8 mouse cellular contexts compared by ENCODE assay signal in the genomic region with DNA sequence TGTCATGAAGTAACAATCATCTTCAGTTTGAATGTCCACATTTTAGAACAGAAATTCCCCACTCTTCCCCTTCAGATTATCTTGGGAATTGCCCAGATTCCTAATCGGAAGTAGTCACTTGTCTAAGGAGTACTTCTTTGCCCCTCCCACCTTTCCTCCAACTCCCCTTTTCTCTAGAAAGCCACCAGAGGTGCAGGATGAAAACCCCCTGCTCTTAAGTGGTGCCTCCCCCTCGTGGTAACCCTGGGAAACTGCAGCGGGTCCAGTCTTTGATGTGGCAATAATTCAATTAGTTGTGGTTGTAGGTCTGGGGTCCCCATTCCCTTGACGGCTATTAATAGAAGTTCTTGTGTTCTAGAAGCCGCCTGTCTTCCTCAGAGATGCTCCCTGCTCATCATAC.
A peak's percentile ranks its signal among the peaks of the same experiment; 100 is the strongest.
DNase-seq lines count a peak whose midpoint lies in the region; ATAC-seq lines count a peak whose summit lies in the region.

No protein-coding gene starts in this region.

- 34% methylated on average over 5 of the region's 5 CpGs for WGBS in limb, embryonic 11.5 days

- no peaks in the 10 kb centered on the region for H3K9me3 ChIP-seq in limb, embryonic 11.5 days (ENCODE audit: control insufficient read depth, low read length)

- H3K4me1 ChIP-seq in limb, embryonic 11.5 days (ENCODE audit: control insufficient read depth, insufficient read depth, low read length): no peaks in the 10 kb centered on the region

- no peak overlapping the region for H3K4me2 ChIP-seq in limb, embryonic 11.5 days (ENCODE audit: low read depth, severe bottlenecking)

- ATAC-seq in common myeloid progenitor, adult 5-6 weeks (replicated peaks; ENCODE audit: low read depth, poor library complexity, severe bottlenecking): peak; percentile 62
- no peak for ATAC-seq in limb, embryonic 11.5 days (ENCODE audit: insufficient number of reproducible peaks, low FRiP score, low TSS enrichment, low read depth)

- H3K9ac ChIP-seq in limb, embryonic 11.5 days (ENCODE audit: low read length): no peak overlapping the region

- DNase-seq in gastrocnemius, adult 18-20 months (ENCODE audit: low spot score): peak; percentile 40
- DNase-seq in gastrocnemius, postnatal 25 days: no peak
- DNase-seq in right cerebral cortex, adult 18-20 months: peak; percentile 5
- no peak for DNase-seq in right cerebral cortex, postnatal 14 days
- DNase-seq in limb, embryonic 11.5 days (ENCODE audit: low spot score): peak; percentile 46
- no peak for DNase-seq in yolk sac, embryonic 10.5 days (ENCODE audit: low spot score)
- DNase-seq in MN1 (ENCODE audit: low spot score): no peak

- H3K36me3 ChIP-seq in limb, embryonic 11.5 days (ENCODE audit: control insufficient read depth, insufficient read depth, low read length): no peaks in the 10 kb centered on the region

- no peak overlapping the region for H3K4me3 ChIP-seq in limb, embryonic 11.5 days (ENCODE audit: low read depth, low read length)

- no peaks in the 10 kb centered on the region for H3K27me3 ChIP-seq in limb, embryonic 11.5 days (ENCODE audit: control insufficient read depth, insufficient read depth, low read length)

- H3K27ac ChIP-seq in limb, embryonic 11.5 days (replicated peaks; ENCODE audit: low read depth, low read length): no peak overlapping the region

Comparison
In these comparisons a context has a peak if more than half of its experiments do, and no peak if none do; other contexts are left out.
1. DNase-seq: peak in gastrocnemius, adult 18-20 months (single experiment), right cerebral cortex, adult 18-20 months (single experiment) and limb, embryonic 11.5 days (single experiment); none in gastrocnemius, postnatal 25 days (single experiment), right cerebral cortex, postnatal 14 days (single experiment), yolk sac, embryonic 10.5 days (single experiment) and MN1 (single experiment).